Comparison of ENCODE assay signal across 7 mouse cellular contexts in the genomic region with DNA sequence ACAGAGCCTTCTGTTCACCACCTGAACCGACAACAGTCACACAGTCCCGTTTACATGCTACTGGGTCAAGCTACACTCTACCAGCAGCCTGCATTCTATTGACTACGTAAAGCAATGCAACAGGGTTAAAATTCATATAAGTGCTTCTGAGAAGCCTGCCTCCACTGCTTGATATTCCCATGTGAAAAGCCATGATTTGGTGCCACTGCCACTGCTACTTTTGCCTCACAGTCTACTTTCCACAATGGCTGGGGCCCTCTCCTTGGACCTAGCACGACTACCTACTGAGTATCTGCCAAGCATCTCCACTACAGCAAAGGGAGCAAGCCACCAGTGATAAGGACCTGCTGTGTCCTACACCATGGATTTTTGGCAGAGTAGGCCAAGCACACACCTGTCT.
DNase-seq lines count a peak whose midpoint lies in the region; ATAC-seq lines count a peak whose summit lies in the region.
"Not testable (repeated sequence)": the region's sequence is repeated elsewhere in the genome, so short reads cannot be mapped to it uniquely, and the experiment has no call there.

No protein-coding gene starts in this region.

- H3K4me3 ChIP-seq in liver, embryonic 13.5 days (replicated peaks) = not testable (repeated sequence)

- H3K4me1 ChIP-seq in liver, embryonic 13.5 days (replicated peaks) = not testable (repeated sequence)

- not testable (repeated sequence) for H3K36me3 ChIP-seq in liver, embryonic 13.5 days

- not testable (repeated sequence) for H3K27ac ChIP-seq in liver, embryonic 13.5 days

- 59% methylated on average over 2 of the region's 4 CpGs for WGBS in liver, embryonic 13.5 days (ENCODE audit: insufficient replicate concordance)

- not testable (repeated sequence) for H3K9ac ChIP-seq in liver, embryonic 13.5 days

- not testable (repeated sequence) for H3K9me3 ChIP-seq in liver, embryonic 13.5 days (replicated peaks)

- DNase-seq in cerebellum, adult 11 months = peak; percentile 14
- peak; percentile 11 to 34 for DNase-seq in frontal cortex, postnatal 36 days (ENCODE audit: low spot score in 2 of 2)
- DNase-seq in heart, postnatal 36 days = peak; percentile 1 to 2
- peak; percentile 5 to 10 for DNase-seq in layer of hippocampus, postnatal 10 days (ENCODE audit: low spot score in 2 of 2)
- peak; percentile 17 for DNase-seq in liver, embryonic 13.5 days
- DNase-seq in right cerebral cortex, postnatal 10 days (ENCODE audit: low spot score in 2 of 2) = peak; percentile 16 to 21
- DNase-seq in thymus, postnatal 14 days = peak; percentile 2

- intact Hi-C loops in heart, postnatal 36 days (cut with DNase I) = not testable (repeated sequence)

- H3K4me2 ChIP-seq in liver, embryonic 13.5 days = not testable (repeated sequence)

- not testable (repeated sequence) for ATAC-seq in liver, embryonic 13.5 days (ENCODE audit: low read depth)

- H3K27me3 ChIP-seq in liver, embryonic 13.5 days = not testable (repeated sequence)
